Mouse (Mus musculus): ENCODE results near the gene Phrf1. TPM values are rescaled to one million over a fixed set of nuclear protein-coding genes. Genes with fewer than 3 reads are reported as not detected.
A peak's percentile ranks its signal among the peaks of the same experiment; 100 is the strongest.

Phrf1 gene
- polyA plus RNA-seq, 1 experiment from 2014 or later, result 73.3 TPM

- no peaks in the 10 kb centered on the region for H3K27me3 ChIP-seq (replicated peaks; ENCODE audit: control insufficient read depth, insufficient read depth, low read length)
- DNase-seq (ENCODE audit: low spot score), result no peak
- no peak overlapping the region for H3K4me3 ChIP-seq (ENCODE audit: low read depth, low read length)
- no peak overlapping the region for H3K27ac ChIP-seq (ENCODE audit: low read depth)
- H3K36me3 ChIP-seq (ENCODE audit: control insufficient read depth, insufficient read depth, low read length), result no peaks in the 10 kb centered on the region
- H3K9me3 ChIP-seq (ENCODE audit: control insufficient read depth, low read length), result no peaks in the 10 kb centered on the region
- no peak overlapping the region for H3K4me2 ChIP-seq (ENCODE audit: low read length)
- WGBS, result 92% methylated on average over 18 of the region's 18 CpGs
- H3K9ac ChIP-seq (ENCODE audit: low read length), result no peak overlapping the region
- H3K4me1 ChIP-seq (replicated peaks; ENCODE audit: control insufficient read depth, insufficient read depth, low read length), result no peaks in the 10 kb centered on the region
- no peak for ATAC-seq (replicated peaks; ENCODE audit: low FRiP score, low TSS enrichment, low read depth)
These were observed 22.2 kb upstream of the Phrf1 start for GRCm38 (mm10) chr7:141206182-141206937.

DNA sequence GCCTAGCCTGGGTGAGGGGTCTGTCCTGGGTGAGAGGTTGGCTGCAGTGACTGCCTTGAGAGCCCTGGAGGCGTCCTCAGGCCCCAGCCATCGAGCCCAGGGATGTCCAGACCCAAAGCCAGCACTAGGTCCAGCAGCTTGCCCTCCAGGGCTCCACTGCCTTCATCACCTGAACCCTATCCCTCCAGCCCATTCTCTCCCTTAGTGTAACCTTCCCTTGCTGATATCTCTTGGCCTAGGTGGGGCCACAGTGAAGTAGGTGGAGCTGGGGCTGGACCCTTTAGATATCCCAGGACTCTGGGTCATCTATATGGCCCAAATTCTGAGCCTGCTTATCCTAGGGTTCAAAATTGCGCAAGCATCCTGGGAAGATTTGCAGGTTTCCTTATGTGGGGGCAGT, 19.1 kb upstream of the Phrf1 start:
- Histone ChIP-seq H3K27me3 (replicated peaks; ENCODE audit: control insufficient read depth, insufficient read depth, low read length) (no peaks in the 10 kb centered on the region), H3K4me1 (replicated peaks; ENCODE audit: control insufficient read depth, insufficient read depth, low read length) (no peaks in the 10 kb centered on the region), H3K36me3 (ENCODE audit: control insufficient read depth, insufficient read depth, low read length) (no peaks in the 10 kb centered on the region), H3K9me3 (ENCODE audit: control insufficient read depth, low read length) (no peaks in the 10 kb centered on the region), H3K4me3 (ENCODE audit: low read depth, low read length) (no peak overlapping the region), H3K4me2 (ENCODE audit: low read length) (no peak overlapping the region), H3K9ac (ENCODE audit: low read length) (no peak overlapping the region), H3K27ac (ENCODE audit: low read depth) (no peak overlapping the region)
- ATAC-seq (replicated peaks; ENCODE audit: low FRiP score, low TSS enrichment, low read depth) (no peak), DNase-seq (ENCODE audit: low spot score) (no peak)
- 74% methylated on average over 3 of the region's 3 CpGs for WGBS

DNA sequence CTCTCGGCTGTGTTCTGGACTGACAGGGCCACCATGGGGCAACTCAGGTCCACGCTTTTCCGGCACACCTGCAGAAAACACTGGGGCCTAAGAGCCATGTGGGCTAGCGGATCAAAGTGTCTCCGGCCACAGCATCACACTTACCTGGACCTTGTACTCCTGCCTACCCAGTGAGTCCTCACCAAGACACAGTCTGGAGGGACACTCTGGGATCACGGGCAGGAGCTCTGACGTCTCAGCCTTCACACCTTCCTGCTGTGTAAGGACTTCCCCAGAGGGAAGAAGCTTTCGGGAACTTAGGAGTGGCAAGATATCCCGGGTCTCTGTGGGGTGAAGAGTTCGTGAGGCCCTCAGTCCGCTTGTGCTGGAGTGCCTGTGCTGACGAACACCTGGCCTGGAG, 18.4 kb upstream of the Phrf1 start:
- ATAC-seq (replicated peaks; ENCODE audit: low FRiP score, low TSS enrichment, low read depth) (no peak), DNase-seq (ENCODE audit: low spot score) (no peak)
- H3K4me1 ChIP-seq (replicated peaks; ENCODE audit: control insufficient read depth, insufficient read depth, low read length), result peaks cover 4% of the 10 kb centered on the region; the same call in 1 of the 2 replicates
- WGBS, result 65% methylated on average over 12 of the region's 12 CpGs
- H3K9ac ChIP-seq (ENCODE audit: low read length), result no peak overlapping the region
- H3K36me3 ChIP-seq (ENCODE audit: control insufficient read depth, insufficient read depth, low read length), result no peaks in the 10 kb centered on the region
- H3K4me3 ChIP-seq (ENCODE audit: low read depth, low read length), result no peak overlapping the region
- no peaks in the 10 kb centered on the region for H3K9me3 ChIP-seq (ENCODE audit: control insufficient read depth, low read length)
- H3K27me3 ChIP-seq (replicated peaks; ENCODE audit: control insufficient read depth, insufficient read depth, low read length), result no peaks in the 10 kb centered on the region
- H3K27ac ChIP-seq (ENCODE audit: low read depth), result no peak overlapping the region
- no peak overlapping the region for H3K4me2 ChIP-seq (ENCODE audit: low read length)

DNA sequence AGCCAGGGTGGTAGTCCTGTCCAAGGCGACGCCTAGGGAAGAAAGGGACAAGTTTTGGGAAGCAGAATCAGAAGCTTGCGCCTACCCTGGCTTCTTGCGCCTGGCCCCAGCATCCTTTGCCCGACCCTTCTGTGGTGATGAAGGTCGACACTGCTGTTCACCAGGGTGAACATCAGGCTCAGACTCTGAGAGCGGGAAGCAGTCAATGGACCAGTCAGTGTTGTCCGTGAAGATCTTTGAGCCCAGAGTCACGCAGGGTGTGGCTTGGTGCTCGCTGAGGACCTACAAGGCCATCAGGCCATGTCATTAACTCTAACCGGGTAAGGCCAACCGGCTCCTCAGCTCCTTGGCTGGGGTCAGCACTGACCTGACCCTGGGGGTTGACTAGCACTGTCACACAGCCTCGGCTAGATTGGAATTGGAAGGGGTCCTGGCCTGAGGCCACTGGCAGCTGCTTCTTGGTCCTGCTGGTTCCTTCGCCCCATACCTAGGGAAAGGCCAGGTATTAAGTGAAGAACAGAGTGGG, 17.9 kb upstream of the Phrf1 start:
- no peak overlapping the region for H3K4me2 ChIP-seq (ENCODE audit: low read length)
- DNase-seq (ENCODE audit: low spot score) (no peak), ATAC-seq (replicated peaks; ENCODE audit: low FRiP score, low TSS enrichment, low read depth) (no peak)
- WGBS, result 88% methylated on average over 14 of the region's 14 CpGs
- no peak overlapping the region for H3K9ac ChIP-seq (ENCODE audit: low read length)
- no peak overlapping the region for H3K27ac ChIP-seq (ENCODE audit: low read depth)
- no peak overlapping the region for H3K4me3 ChIP-seq (ENCODE audit: low read depth, low read length)
- peaks cover 4% of the 10 kb centered on the region; the same call in 1 of the 2 replicates for H3K4me1 ChIP-seq (replicated peaks; ENCODE audit: control insufficient read depth, insufficient read depth, low read length)
- no peaks in the 10 kb centered on the region for H3K27me3 ChIP-seq (replicated peaks; ENCODE audit: control insufficient read depth, insufficient read depth, low read length)
- no peaks in the 10 kb centered on the region for H3K36me3 ChIP-seq (ENCODE audit: control insufficient read depth, insufficient read depth, low read length)
- H3K9me3 ChIP-seq (ENCODE audit: control insufficient read depth, low read length), result no peaks in the 10 kb centered on the region

GRCm38 (mm10) chr7:141213133-141213532, 15.5 kb upstream of the Phrf1 start:
- Histone ChIP-seq H3K4me2 (ENCODE audit: low read length) (no peak overlapping the region), H3K4me3 (ENCODE audit: low read depth, low read length) (no peak overlapping the region), H3K27ac (ENCODE audit: low read depth) (no peak overlapping the region), H3K9ac (ENCODE audit: low read length) (no peak overlapping the region), H3K27me3 (replicated peaks; ENCODE audit: control insufficient read depth, insufficient read depth, low read length) (no peaks in the 10 kb centered on the region), H3K9me3 (ENCODE audit: control insufficient read depth, low read length) (no peaks in the 10 kb centered on the region), H3K36me3 (ENCODE audit: control insufficient read depth, insufficient read depth, low read length) (peaks cover 1% of the 10 kb centered on the region; the same call in 1 of the 2 replicates), H3K4me1 (replicated peaks; ENCODE audit: control insufficient read depth, insufficient read depth, low read length) (peaks cover 14% of the 10 kb centered on the region; the same call in 1 of the 2 replicates)
- WGBS, result 87% methylated on average over 3 of the region's 3 CpGs
- ATAC-seq (replicated peaks; ENCODE audit: low FRiP score, low TSS enrichment, low read depth) (no peak), DNase-seq (ENCODE audit: low spot score) (no peak)

- H3K9ac ChIP-seq (ENCODE audit: low read length), result peak within 1 kb of the TSS; percentile 64
- H3K4me2 ChIP-seq (ENCODE audit: low read length), result peak within 1 kb of the TSS; percentile 84
- H3K36me3 ChIP-seq (ENCODE audit: control insufficient read depth, insufficient read depth, low read length), result peaks cover 4% of the 10 kb centered on the region; the same call in 1 of the 2 replicates
- 89% methylated on average over 11 of the region's 11 CpGs for WGBS
- DNase-seq (ENCODE audit: low spot score) (no peak), ATAC-seq (replicated peaks; ENCODE audit: low FRiP score, low TSS enrichment, low read depth) (no peak)
- H3K9me3 ChIP-seq (ENCODE audit: control insufficient read depth, low read length), result no peaks in the 10 kb centered on the region
- peaks cover 14% of the 10 kb centered on the region; the same call in 1 of the 2 replicates for H3K4me1 ChIP-seq (replicated peaks; ENCODE audit: control insufficient read depth, insufficient read depth, low read length)
- peak within 1 kb of the TSS; percentile 62 for H3K4me3 ChIP-seq (ENCODE audit: low read depth, low read length)
- no peaks in the 10 kb centered on the region for H3K27me3 ChIP-seq (replicated peaks; ENCODE audit: control insufficient read depth, insufficient read depth, low read length)
- H3K27ac ChIP-seq (ENCODE audit: low read depth), result peak within 1 kb of the TSS; percentile 85
These were observed 14.9 kb upstream of the Phrf1 start, which contains the start of gene Lmntd2 for GRCm38 (mm10) chr7:141213605-141214235. Lmntd2 (minus strand) TSS chr7:141214080.

DNA sequence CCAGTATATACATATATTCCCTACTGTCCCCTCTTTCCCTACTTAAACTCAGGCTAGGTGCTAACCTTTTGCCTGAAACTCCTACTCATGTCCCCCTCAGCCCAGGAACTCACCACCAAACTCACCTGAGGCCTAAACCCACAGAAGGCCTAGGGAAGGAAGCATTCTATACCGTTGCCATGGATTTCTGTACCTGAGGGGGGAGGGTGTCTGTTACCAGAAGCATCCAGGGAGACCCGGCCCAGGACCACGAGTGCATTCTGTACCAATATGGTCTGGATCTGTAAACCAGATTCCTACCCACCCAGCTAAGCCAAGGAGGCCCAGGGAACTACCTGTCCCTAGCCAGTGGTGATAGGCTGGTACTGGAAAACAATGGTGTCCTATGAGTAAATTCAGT, 14.3 kb upstream of the Phrf1 start:
- H3K27me3 ChIP-seq (replicated peaks; ENCODE audit: control insufficient read depth, insufficient read depth, low read length), result no peaks in the 10 kb centered on the region

GRCm38 (mm10) chr7:141215101-141215879, 13.3 kb upstream of the Phrf1 start, which contains the start of gene Rassf7:
Rassf7 (plus strand) TSS chr7:141215860.
- H3K9me3 ChIP-seq (ENCODE audit: control insufficient read depth, low read length), result no peaks in the 10 kb centered on the region
- peak within 1 kb of the TSS; percentile 85 for H3K27ac ChIP-seq (ENCODE audit: low read depth)
- ATAC-seq (replicated peaks; ENCODE audit: low FRiP score, low TSS enrichment, low read depth), result peak; percentile 90
- H3K4me2 ChIP-seq (ENCODE audit: low read length), result peak within 1 kb of the TSS; percentile 84
- under 1% methylated on average over 41 of the region's 41 CpGs for WGBS
- peaks cover 20% of the 10 kb centered on the region for H3K4me1 ChIP-seq (replicated peaks; ENCODE audit: control insufficient read depth, insufficient read depth, low read length)
- H3K27me3 ChIP-seq (replicated peaks; ENCODE audit: control insufficient read depth, insufficient read depth, low read length), result no peaks in the 10 kb centered on the region
- peak within 1 kb of the TSS; percentile 64 for H3K9ac ChIP-seq (ENCODE audit: low read length)
- peak within 1 kb of the TSS; percentile 62 for H3K4me3 ChIP-seq (ENCODE audit: low read depth, low read length)
- H3K36me3 ChIP-seq (ENCODE audit: control insufficient read depth, insufficient read depth, low read length), result peaks cover 18% of the 10 kb centered on the region
- DNase-seq (ENCODE audit: low spot score), result peak; percentile 89

More for the DNA sequence above, 14.3 kb upstream of the Phrf1 start:
- Histone ChIP-seq H3K36me3 (ENCODE audit: control insufficient read depth, insufficient read depth, low read length) (peaks cover 9% of the 10 kb centered on the region; the same call in 1 of the 2 replicates), H3K4me1 (replicated peaks; ENCODE audit: control insufficient read depth, insufficient read depth, low read length) (peaks cover 14% of the 10 kb centered on the region; the same call in 1 of the 2 replicates), H3K4me2 (ENCODE audit: low read length) (peak overlapping the region; percentile 84), H3K4me3 (ENCODE audit: low read depth, low read length) (no peak overlapping the region), H3K9ac (ENCODE audit: low read length) (no peak overlapping the region), H3K9me3 (ENCODE audit: control insufficient read depth, low read length) (no peaks in the 10 kb centered on the region), H3K27ac (ENCODE audit: low read depth) (peak overlapping the region; percentile 85)
- ATAC-seq (replicated peaks; ENCODE audit: low FRiP score, low TSS enrichment, low read depth) (no peak), DNase-seq (ENCODE audit: low spot score) (no peak)
- 66% methylated on average over 3 of the region's 3 CpGs for WGBS
